Mouse (Mus musculus) E14TG2a.4 (cell line): ENCODE data around the gene Sema6d.

ENCODE experiments used
- H3K27me3 ChIP-seq: 2 replicates; pipeline ENCODE4 v1.6.1; 2014; ENCODE audit warnings: low read length, control low read depth; ENCODE audit not compliant: insufficient read depth
- H3K36me3 ChIP-seq: 2 replicates; pipeline ENCODE4 v1.6.1; 2014; ENCODE audit warnings: low read length, control low read depth; ENCODE audit not compliant: insufficient read depth
- H3K4me1 ChIP-seq: replicated peaks from 2 replicates; pipeline ENCODE4 v1.6.1; 2014; ENCODE audit warnings: low read depth, low read length, control low read depth
- H3K4me3 ChIP-seq: replicated peaks from 2 replicates; pipeline ENCODE4 v1.5.1; 2014; ENCODE audit warnings: mild to moderate bottlenecking, low read length
- H3K9me3 ChIP-seq: 2 replicates; pipeline ENCODE4 v1.6.1; 2014; ENCODE audit warnings: low read length, control low read depth
- CTCF ChIP-seq: conservative IDR thresholded peaks from 2 replicates; pipeline ENCODE4 v1.5.1; 2014; ENCODE audit warnings: low read length
- NANOG ChIP-seq: IDR thresholded peaks from 2 replicates; pipeline ENCODE4 v1.6.1; 2014; ENCODE audit warnings: borderline replicate concordance, low read length, mixed read lengths
- POU5F1 ChIP-seq: IDR thresholded peaks from 2 replicates; pipeline ENCODE4 v1.6.1; 2014; ENCODE audit warnings: low read length, borderline replicate concordance

Gene Sema6d

GRCm38 (mm10) chr2:124657358-124657757 is 567.6 kb downstream of the Sema6d start:
- H3K9me3 ChIP-seq = peaks cover 9% of the 10 kb centered on the region
- TF ChIP-seq NANOG = no peak

GRCm38 (mm10) chr2:124658374-124658773 is 568.6 kb downstream of the Sema6d start:
- no peaks in the 10 kb centered on the region; the same call in 1 of the 2 replicates for H3K27me3 ChIP-seq
- H3K36me3 ChIP-seq = no peaks in the 10 kb centered on the region
- no peak for TF ChIP-seq CTCF
- TF ChIP-seq POU5F1 = no peak
- TF ChIP-seq NANOG = no peak
- peaks cover 9% of the 10 kb centered on the region for H3K9me3 ChIP-seq
- no peaks in the 10 kb centered on the region for H3K4me1 ChIP-seq
- H3K4me3 ChIP-seq = no peak overlapping the region

More at GRCm38 (mm10) chr2:124657358-124657757, 567.6 kb downstream of the Sema6d start:
- no peak overlapping the region for H3K4me3 ChIP-seq
- no peaks in the 10 kb centered on the region for H3K36me3 ChIP-seq
- H3K4me1 ChIP-seq = no peaks in the 10 kb centered on the region
- H3K27me3 ChIP-seq = no peaks in the 10 kb centered on the region; the same call in 1 of the 2 replicates

GRCm38 (mm10) chr2:124659601-124660000 is 569.8 kb downstream of the Sema6d start:
- no peak overlapping the region for H3K4me3 ChIP-seq
- no peak for TF ChIP-seq POU5F1
- TF ChIP-seq NANOG = no peak
- TF ChIP-seq CTCF = no peak
- no peaks in the 10 kb centered on the region for H3K36me3 ChIP-seq
- peaks cover 9% of the 10 kb centered on the region for H3K9me3 ChIP-seq
- H3K27me3 ChIP-seq = no peaks in the 10 kb centered on the region; the same call in 1 of the 2 replicates
- no peaks in the 10 kb centered on the region for H3K4me1 ChIP-seq

- Histone ChIP-seq H3K4me1 (no peaks in the 10 kb centered on the region), H3K27me3 (no peaks in the 10 kb centered on the region; the same call in 1 of the 2 replicates), H3K4me3 (no peak overlapping the region), H3K36me3 (no peaks in the 10 kb centered on the region), H3K9me3 (peaks cover 9% of the 10 kb centered on the region)
- no peak for TF ChIP-seq POU5F1
- no peak for TF ChIP-seq NANOG
- TF ChIP-seq CTCF = no peak
Observed at GRCm38 (mm10) chr2:124660686-124661085, 570.9 kb downstream of the Sema6d start.

GRCm38 (mm10) chr2:124661316-124661715 is 571.5 kb downstream of the Sema6d start:
- H3K27me3 ChIP-seq = no peaks in the 10 kb centered on the region; the same call in 1 of the 2 replicates
- H3K4me3 ChIP-seq = no peak overlapping the region
- H3K36me3 ChIP-seq = no peaks in the 10 kb centered on the region
- peaks cover 9% of the 10 kb centered on the region for H3K9me3 ChIP-seq
- H3K4me1 ChIP-seq = no peaks in the 10 kb centered on the region
- TF ChIP-seq NANOG (no peak), CTCF (no peak), POU5F1 (no peak)

- Histone ChIP-seq H3K4me3 (no peak overlapping the region), H3K9me3 (peaks cover 3% of the 10 kb centered on the region), H3K27me3 (no peaks in the 10 kb centered on the region; the same call in 1 of the 2 replicates), H3K36me3 (no peaks in the 10 kb centered on the region), H3K4me1 (no peaks in the 10 kb centered on the region)
- no peak for TF ChIP-seq NANOG
- no peak for TF ChIP-seq CTCF
- TF ChIP-seq POU5F1 = no peak
Observed at GRCm38 (mm10) chr2:124662257-124662656, 572.5 kb downstream of the Sema6d start.

- Histone ChIP-seq H3K36me3 (no peaks in the 10 kb centered on the region), H3K4me3 (no peak overlapping the region), H3K27me3 (no peaks in the 10 kb centered on the region; the same call in 1 of the 2 replicates), H3K4me1 (no peaks in the 10 kb centered on the region), H3K9me3 (no peaks in the 10 kb centered on the region)
- TF ChIP-seq CTCF (no peak), NANOG (no peak), POU5F1 (no peak)
Observed at GRCm38 (mm10) chr2:124664191-124664590, 574.4 kb downstream of the Sema6d start.

GRCm38 (mm10) chr2:124668431-124668830 is 578.7 kb downstream of the Sema6d start:
- TF ChIP-seq CTCF = no peak
- TF ChIP-seq NANOG = no peak
- no peak for TF ChIP-seq POU5F1

GRCm38 (mm10) chr2:124673117-124673516 is 583.3 kb downstream of the Sema6d start:
- H3K9me3 ChIP-seq = no peaks in the 10 kb centered on the region
- no peak overlapping the region for H3K4me3 ChIP-seq

More at GRCm38 (mm10) chr2:124668431-124668830, 578.7 kb downstream of the Sema6d start:
- Histone ChIP-seq H3K27me3 (no peaks in the 10 kb centered on the region), H3K4me3 (no peak overlapping the region), H3K36me3 (no peaks in the 10 kb centered on the region), H3K9me3 (no peaks in the 10 kb centered on the region), H3K4me1 (no peaks in the 10 kb centered on the region)

More at GRCm38 (mm10) chr2:124673117-124673516, 583.3 kb downstream of the Sema6d start:
- no peak for TF ChIP-seq NANOG
- Histone ChIP-seq H3K36me3 (no peaks in the 10 kb centered on the region), H3K4me1 (peaks cover 5% of the 10 kb centered on the region), H3K27me3 (no peaks in the 10 kb centered on the region)
